Mouse (Mus musculus) adrenal gland, postnatal 4 days (tissue): ENCODE measurements around the gene Prkcd. TPM values are rescaled to one million over a fixed set of nuclear protein-coding genes. Genes with fewer than 3 reads are reported as not detected.
A peak's percentile ranks its signal among the peaks of the same experiment; 100 is the strongest.

ENCODE experiments used
- DNase-seq, 2 experiments: peaks; one replicate each; pipeline ENCODE4 v3.0.0; 2021 to 2022; ENCODE audit warnings: low spot score in 2 of 2, mixed read lengths in 2 of 2
- long read RNA-seq, 2 experiments: library from polyadenylated mRNA; stranded (forward); transcript quantifications; one replicate each; pipeline ENCODE4 v2.0.0; 2021
- total RNA-seq, 2 experiments: library from RNA; stranded (reverse); gene quantifications; 2 replicates each; pipeline ENCODE4 v1.2.3; 2021

Gene Prkcd
- total RNA-seq: 100 to 1,000 TPM; 197 to 224 TPM
- long read RNA-seq, experiment 1, transcript Prkcd-207 (18 exons, 2,777 nt): major isoform, 98 of 142 reads
- long read RNA-seq, experiment 1, partial matches to known transcripts: 15 of 142 reads
- long read RNA-seq, experiment 1, other reads (novel, unspliced or antisense): 25 of 142 reads
- long read RNA-seq, experiment 2, transcript Prkcd-208 (18 exons, 2,851 nt): minor isoform, 9 of 370 reads
- long read RNA-seq, experiment 2, transcript Prkcd-207 (18 exons, 2,777 nt): major isoform, 263 of 370 reads
- long read RNA-seq, experiment 2, partial matches to known transcripts: 31 of 370 reads
- long read RNA-seq, experiment 2, other reads (novel, unspliced or antisense): 61 of 370 reads

DNA sequence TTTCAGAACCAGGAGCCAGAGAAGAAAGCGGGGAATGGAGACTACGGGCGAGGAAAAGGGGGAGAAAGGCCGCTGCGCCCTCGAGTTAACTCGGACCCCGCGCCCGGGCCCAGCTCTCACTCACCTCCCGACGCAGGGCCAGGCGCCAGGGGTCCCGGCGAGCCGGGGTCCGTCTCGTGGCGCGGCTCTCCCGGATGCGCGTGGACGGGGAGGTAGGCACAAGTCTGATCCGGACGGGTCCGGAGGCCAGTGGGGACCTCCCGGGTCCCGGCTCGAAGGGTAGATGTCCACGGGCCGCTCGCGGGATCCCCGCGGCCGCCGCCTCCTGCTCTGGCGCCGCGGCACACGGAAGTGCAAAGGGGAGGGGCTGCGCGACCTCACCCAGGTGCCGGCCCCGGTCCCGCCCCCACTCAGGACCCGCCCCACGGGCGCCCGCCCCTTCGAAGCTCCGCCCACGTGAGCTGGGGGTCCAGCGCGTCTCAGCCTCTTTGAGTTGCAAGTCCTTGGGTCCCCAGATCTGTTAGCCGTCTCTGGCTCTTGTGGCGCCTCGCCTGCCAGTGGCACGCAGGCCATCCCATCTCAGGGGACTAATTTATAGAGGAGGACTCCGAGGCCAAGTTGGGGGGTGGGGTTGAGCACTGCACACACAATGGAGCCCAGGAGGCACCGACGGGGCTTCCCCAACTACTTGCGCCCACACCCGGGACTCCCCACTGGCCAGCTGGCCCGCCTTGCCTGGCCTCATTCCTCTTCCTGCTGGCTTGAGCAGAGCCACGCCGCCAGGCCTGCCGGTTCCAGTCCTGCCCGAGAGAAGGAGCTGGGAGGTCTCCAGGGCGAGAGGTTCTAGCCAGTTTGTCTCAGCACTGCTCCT is at the start of gene Prkcd:
TSS of gene Prkcd (minus strand) at position 355 of the 871 bp plus-strand sequence.
- peak; percentile 69 to 82 for DNase-seq

DNA sequence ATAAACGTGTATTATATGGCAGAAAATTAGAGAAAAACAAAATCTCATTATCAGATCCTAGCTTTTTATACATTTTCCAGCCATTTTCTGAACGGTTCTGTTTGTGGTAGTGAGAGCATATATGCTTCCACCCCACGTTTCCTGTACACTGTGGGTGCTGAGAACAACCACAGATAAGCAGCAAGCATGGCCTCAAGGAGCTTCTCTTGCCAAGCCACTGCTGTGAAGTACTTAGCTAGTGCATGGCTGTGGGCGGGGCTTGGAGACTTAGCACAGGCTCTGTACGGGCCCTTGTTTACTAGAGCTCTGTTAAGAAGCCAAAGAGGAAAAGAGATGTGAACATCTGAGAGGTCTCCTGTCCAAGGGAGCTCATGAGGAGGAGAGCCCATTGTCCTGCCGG is 48.9 kb upstream of the Prkcd start:
- no peak for DNase-seq

DNA sequence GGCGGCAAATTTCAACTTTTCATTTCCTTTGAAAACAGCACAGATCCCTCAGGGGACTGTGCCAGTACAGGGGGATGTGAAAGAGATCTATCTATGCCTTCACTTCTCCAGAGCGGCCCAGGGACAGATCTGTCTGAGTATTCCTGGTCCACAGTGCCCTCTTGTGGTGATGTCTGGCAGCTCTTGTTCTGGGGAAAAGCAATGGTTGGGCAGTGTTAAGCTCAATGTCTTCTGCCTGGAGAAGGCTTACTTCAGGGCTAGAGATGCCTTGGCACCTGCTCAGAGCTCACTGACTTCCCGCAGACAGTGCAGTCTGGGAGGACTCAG is 45.9 kb upstream of the Prkcd start:
- DNase-seq: peak; percentile 64 to 81

DNA sequence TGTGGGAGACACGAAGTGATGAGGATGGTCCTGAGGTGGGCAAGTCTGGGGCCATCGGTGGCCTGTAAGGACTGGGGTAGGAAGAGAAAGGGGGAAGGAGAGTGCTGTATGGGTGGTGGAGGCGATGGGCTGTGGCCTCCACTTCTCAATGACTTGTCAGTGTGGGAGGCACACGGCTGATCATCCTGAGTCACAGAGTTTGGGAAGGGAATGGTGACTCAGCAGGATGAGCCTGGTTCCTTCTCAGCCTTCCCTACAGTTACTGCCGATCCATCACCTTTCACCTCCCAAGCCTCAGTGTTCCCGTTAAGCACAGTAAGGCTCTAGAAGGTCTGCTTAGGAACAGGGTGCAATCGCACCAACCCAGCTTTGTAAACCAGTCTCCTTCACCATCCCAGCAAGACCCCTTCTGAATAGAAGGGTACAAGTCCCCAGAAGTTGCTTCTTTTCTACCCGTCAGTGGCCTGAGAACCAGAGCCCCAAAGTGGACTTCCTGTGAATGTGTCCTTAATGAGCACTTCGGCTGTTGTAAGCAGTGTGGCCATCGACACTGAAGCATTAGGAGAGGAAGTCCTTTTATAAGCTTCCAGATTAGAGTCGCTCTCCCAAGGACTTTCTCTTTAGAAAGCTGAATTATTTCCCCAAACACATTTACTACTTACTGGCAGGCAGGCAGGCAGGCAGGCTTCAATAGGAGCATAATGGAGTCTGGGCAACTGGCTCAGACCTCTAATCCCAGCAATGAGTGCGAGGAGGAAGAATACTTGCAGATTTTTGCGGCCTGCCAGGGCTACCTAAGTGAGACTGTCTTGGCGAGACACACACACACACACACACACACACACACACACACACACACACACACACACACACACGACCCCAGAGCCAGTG is 45.3 kb upstream of the Prkcd start:
- no peak for DNase-seq

DNA sequence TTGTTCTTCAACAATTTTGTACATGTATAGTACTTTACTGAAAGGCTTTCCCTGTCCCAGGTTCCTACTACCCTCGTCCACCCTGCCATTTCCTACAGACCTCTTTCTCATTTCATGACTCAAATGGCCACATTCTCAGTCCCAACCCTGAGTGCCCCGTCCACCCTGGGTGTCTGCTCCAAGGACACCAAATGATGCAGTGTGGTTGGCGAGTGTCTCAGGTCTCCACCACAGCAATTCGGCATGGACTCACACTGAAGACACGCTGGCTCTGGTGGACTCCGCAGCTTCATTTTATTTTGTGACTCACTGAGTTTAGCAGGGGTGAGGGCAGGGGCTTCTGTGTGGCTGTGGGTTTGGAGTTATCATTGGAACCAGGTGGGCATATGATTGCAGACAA is 44.2 kb upstream of the Prkcd start:
- no peak for DNase-seq

DNA sequence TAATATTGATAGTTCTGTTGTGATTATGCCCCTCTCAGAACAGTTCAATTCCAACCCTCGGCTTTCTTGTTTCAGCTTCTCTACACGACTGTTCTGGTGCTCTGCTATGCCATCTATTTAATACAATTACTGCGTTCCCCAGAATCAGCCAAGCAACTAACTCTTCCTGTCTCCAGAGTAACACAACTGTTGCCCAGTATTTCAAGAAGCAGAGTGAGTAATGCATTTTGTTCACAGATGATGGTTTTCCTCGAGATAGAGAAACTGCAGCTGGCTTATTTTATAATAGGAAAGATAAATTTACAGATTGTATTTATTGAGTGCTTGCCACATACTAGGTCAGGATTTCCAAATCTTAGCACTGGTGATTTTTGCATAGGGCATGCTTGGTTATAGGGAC is 40.6 kb upstream of the Prkcd start:
- DNase-seq: no peak

DNA sequence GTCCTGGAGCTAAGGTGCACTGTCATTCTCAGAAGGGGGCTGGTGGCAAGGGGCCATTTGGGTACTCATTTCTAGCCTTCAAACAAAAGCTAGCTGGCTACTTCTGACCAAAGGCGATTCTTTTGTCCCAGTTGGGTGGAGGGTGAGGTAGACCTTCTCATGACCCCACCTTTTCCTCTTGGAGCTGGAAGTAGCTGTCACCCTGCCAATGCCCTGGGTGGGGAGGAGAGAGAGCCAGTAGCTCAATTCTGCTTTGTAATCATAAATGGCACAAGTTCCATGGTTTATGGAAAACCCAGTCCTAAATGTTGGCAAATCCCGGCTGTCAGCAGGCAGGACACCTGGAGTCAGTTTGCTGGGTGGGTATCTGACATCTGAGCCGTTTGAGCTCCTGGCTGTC is 40.1 kb upstream of the Prkcd start:
- no peak for DNase-seq

DNA sequence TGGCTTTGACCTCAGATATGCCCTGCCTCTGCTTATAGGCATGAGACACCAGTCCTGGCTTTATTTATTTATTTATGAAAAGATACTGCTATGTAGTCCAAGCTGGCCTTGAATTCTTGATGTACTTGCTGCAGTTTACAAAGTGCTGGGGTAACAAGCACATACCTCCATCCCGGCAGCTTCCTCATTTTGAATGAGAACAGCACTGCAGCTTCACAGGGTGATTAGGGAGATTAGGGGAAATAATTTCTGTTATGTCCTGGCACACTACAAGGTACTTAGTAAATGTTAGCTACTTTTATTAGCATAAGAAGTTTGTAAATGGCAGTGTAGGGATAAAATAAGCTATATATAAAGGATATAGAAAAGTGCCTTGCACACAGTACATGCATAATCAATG is 29.5 kb upstream of the Prkcd start:
- no peak for DNase-seq

DNA sequence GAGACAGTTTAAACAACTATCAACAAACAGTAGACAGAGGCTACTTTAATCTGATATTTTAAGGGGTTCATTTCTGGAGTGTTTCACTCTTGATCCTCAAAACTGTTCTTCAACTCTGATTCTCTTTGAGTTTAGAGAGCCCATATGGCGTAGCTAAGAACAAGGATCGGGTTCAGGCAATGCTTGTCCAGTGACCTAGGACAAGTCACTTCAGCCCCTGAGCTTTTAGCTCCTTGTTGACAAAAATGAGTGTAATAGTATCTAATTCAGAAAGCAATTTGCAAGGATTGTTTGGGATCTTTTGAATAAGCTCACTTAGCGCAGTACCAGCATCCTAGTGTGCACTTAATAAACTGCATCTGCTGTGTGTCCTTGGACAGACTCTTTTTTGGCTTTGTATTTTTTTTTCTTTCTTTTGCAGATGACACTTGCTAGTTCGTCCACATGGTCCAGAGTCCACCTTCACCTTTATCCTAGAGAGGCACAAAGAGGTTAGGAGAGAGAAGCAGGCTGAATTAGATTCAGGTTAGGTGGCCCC is 28.8 kb upstream of the Prkcd start:
- DNase-seq: no peak

DNA sequence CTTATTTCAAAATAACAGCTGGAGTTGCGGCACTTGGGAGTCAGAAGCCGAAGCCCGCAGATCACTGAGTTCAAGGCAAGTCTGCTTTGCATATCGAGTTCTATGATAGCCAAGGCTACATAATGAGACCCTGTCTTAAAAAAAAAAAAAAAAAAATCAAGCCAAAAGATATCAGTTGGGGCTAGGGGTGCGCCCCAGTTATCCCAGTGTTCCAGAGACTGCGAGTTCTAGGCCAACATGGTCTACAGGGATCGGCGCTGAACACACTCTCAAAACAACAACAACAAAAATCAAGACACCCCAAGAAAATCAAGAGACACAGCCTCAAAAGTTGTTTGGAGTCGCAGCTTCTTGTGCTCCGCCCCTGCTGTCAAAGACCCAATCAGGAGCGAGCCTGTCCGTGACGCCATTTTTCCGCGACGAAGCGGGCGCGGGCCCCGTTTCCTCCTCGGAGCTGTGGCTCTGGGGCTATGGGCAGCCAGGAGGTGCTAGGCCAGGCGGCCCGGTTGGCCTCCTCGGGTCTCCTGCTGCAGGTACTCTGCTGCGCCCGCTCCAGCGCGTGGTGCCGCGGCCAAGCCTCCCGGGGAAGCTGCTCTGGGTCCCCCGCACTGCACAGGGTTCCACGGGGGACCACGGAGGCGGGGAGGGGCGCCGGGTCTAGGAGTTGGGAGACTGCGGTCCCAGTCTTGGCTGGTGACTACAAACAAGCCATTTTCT is 28.1 kb upstream of the Prkcd start, which contains the start of gene Rft1:
TSS of gene Rft1 (plus strand) at position 418 of the 717 bp plus-strand sequence.
- peak; percentile 99 to 100 for DNase-seq

DNA sequence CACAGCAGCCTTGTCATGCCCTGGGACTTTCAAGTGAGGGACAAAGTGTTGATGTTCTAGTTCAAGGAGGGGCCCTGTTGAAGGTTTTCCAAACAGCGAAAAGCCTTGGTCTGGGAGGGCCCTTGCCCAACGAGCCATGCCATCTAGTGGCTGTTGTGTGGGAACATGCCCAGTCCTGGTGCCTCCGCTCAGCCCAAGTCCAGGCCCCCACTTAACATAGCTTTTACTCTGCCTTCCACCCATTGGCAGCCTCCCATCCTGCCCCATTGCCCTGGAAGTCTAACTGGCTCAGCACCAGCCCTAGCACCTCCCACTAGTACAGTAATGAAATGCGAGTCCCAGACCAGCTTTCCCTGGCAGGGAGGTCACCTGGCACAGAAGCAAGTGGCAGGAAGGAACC is 25.0 kb upstream of the Prkcd start:
- DNase-seq: peak; percentile 30 to 63

DNA sequence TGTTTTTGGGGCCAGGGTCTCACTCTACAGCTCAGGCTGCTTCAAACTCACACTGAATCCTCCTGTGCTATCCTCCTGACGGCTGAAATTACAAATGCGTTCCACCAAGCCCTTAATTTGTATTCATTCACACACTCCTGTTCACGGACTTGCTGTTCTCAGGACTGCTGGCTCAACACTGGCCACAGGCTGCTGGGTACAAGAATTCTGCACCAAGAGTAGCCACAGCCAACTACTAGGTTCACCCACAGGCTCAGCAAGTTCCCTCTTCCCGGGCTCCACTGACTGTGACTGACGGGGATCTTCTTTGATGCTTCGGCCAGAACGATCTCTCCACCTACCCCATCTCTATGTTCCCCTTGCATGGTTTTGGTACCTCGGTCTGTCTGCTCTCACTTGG is 23.7 kb upstream of the Prkcd start:
- DNase-seq: no peak

DNA sequence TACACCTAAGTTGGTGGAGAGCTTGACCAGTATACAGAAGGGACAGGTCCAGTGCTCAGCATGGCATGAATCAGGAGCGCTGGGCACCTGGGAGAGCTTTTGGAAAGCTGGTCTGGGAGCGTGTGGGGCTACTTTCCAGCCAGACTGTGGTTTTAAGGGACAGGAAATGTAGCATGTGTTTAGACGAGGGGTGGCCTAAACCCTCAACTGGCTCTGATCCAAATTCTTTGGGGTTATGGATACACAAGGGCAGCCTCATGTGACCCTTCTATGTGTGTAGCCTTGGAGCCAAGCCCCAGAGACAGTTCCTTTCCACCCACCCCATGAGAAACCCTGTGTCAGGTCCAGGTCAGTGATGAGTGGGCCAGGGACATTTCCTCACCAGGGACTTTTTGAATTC is 22.5 kb upstream of the Prkcd start:
- no peak for DNase-seq

DNA sequence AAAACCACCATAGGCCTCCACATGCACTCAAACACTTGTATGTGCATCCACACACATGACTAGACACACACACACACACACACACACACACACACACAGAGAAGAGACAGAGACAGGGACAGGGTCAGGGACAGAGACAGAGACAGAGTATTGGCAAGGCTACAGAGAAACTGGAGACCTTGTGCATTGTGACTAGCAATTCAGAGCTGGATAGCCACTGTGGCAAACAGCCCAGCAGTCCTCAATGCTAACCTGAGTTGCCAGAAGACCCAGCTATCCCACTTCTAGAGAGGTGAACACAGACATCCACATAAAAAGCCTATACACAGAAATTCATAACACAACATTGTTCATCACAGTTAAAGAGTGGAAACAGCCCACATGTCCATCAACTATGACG is 20.5 kb upstream of the Prkcd start:
- DNase-seq: no peak

DNA sequence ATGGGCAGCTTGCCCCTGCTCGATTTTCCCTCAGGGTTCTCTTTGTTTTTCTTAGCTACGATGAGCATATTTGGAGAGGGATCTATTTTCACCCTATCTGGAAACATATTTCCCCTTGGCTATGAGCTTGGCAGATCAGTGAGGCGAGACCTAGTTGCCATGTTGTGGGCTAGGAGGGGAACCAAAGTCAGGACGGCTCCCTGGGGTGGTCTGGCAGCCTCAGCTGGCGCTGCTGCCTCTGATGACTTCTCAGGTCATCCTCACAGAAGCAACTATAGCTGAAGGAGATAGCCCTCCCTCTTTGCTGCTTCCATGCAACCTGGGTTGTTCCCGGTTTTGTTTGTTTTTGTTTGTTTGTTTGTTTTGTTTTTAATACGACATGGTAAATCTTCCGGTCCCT is 19.1 kb upstream of the Prkcd start:
- no peak for DNase-seq

DNA sequence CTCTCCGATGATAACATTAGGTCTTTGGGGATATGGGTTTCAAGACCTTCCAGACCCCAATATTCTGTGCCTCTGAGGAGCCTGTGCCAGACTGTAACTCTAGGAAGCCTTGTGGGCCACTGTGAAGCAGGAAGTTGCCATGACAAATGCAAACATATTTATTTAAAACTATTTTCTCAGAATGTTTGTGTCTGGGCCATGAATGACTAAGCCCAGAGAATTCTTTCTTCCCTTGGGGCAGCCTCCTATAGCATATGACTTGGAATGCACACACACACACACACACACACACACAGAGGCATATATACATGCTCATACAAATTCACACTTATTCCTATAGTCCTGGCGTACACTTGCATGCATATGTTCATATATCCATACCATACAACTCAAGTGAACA is 18.0 kb upstream of the Prkcd start:
- DNase-seq: no peak

DNA sequence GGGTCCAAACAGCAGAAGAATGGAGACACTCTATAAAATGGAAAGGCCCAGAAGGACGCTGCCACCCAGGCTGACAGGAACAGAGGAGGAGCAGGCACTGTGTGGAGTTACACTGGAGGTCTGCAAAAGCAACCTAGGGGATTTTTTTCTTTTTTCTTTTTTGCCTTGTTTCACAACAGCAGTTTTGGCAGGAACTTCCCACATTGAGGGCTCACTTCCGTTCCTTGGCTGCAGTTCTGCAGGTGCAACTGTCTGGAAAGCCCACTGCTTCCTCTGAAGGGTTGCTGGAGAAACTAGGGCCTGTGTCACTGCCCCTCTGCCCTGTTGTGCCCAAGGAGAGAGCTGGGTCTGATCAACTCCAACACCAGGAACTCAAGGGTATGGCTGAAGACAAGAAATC is 15.7 kb upstream of the Prkcd start:
- no peak for DNase-seq

DNA sequence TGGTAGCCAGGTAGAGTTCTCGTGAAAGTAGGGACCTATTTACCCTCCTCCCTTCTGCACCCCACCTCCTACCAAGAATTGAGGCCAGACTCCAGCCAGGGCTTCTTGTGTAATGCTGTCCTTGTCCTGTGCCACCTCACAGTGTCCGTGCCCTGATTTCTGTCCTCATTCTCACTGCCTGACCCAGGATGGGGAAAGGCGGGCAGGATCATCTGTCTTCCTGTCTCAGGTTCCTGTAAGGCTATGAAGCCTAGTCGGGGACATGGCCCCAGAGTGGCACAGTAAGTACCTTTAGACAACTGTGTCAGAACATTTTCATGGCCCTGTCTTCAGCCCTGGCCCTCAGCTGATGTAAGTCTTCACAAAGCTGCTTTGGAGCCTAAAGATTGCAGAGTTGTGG is 12.7 kb upstream of the Prkcd start:
- no peak for DNase-seq

DNA sequence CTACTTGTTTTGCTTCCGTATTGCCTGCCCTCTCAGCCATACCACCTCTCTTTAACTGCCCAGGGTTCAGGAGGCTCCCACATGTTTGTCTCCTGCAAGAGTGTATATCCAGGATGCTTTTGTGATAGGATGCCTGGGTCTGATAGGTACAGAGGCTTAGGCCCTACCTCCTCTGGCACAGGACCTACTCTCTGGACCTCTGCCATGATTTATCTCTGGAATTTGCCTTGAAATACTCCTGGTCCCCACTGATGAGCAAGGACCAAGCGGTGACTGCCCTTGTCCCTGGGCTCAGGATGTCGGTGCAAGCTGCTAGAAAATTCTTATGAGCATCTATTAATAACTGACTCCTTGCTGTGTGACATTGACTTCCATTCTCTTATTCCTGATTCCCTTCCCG is 12.0 kb upstream of the Prkcd start:
- DNase-seq: no peak

DNA sequence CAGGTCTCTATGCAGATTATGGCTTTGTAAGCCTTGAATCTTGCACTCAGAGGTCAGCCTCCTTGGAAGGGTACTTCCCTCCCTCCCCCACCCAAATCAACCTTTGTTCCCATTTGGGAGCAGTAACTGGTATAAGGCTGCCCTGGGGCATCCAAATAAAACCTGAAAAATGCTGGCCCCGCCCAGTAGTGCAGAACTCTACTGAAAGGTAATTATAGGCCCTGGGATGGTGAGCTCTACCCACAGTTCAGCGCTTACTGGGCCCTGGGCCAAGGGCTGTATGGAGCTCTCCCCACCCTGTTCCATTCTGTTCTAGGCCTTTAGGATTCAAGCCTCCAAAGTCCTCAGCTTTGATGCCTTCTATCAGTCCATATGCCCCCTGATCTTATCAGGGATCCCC is 11.1 kb upstream of the Prkcd start:
- DNase-seq: no peak

DNA sequence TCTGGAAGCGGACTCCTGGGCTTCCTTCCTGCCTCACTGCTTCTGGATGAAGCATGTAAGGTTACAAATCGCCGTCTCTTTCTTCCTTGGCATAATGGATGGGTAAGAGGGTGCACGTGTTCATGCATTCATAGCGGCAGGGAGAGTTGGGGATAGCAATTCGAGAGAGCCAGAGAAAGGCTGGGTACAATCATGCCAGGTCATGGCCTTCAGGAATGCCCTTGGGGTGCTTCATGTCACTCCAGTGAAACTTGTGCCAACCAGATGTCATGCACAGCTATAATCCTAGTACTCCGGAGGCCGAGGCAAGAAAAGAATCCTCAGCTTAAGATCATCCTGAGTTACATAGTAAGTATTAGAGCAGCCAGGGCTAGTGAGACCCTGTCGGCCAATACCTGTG is 10.5 kb upstream of the Prkcd start:
- no peak for DNase-seq
